Mouse (Mus musculus) embryonic fibroblast, embryonic 13.5 days (primary cell): ENCODE data around the gene Gna14. TPM values are rescaled to one million over a fixed set of nuclear protein-coding genes. Genes with fewer than 3 reads are reported as not detected.

Source experiments
- H3K27ac ChIP-seq: 2 replicates; pipeline ENCODE4 v1.5.1; 2012; ENCODE audit warnings: low read length, control low read depth, inconsistent platforms; ENCODE audit not compliant: insufficient read depth
- H3K4me1 ChIP-seq: 2 replicates; pipeline ENCODE4 v1.6.1; 2011; ENCODE audit warnings: low read length; ENCODE audit not compliant: control insufficient read depth, insufficient read depth
- H3K4me3 ChIP-seq: 2 replicates; pipeline ENCODE4 v1.5.1; 2011; ENCODE audit warnings: mild to moderate bottlenecking, control low read depth, low read length; ENCODE audit not compliant: insufficient read depth
- CTCF ChIP-seq: IDR thresholded peaks from 2 replicates; pipeline ENCODE4 v1.5.1; 2011; ENCODE audit warnings: mild to moderate bottlenecking, control low read depth, low read length, moderate library complexity, borderline replicate concordance; ENCODE audit not compliant: insufficient read depth
- POLR2A ChIP-seq: IDR thresholded peaks from 2 replicates; pipeline ENCODE4 v1.6.1; 2011; ENCODE audit warnings: low read depth, mild to moderate bottlenecking, control low read depth, low read length, moderate library complexity
- polyA plus RNA-seq: library from polyadenylated mRNA; stranded (reverse); fragments of >200 nt; gene quantifications from 2 replicates; pipeline ENCODE4 v1.2.4, GENCODE M21; 2011; ENCODE audit warnings: low read depth; ENCODE audit not compliant: missing spikeins, insufficient read length

The Gna14 gene
- polyA plus RNA-seq, 1 experiment, result 1.4 TPM

GRCm38 (mm10) chr19:16502054-16502453 is 66.5 kb downstream of the Gna14 start:
- no peak overlapping the region for H3K27ac ChIP-seq
- H3K4me3 ChIP-seq, result no peak overlapping the region
- no peak for TF ChIP-seq POLR2A
- TF ChIP-seq CTCF, result no peak
- no peaks in the 10 kb centered on the region for H3K4me1 ChIP-seq

GRCm38 (mm10) chr19:16506711-16507364 is 71.3 kb downstream of the Gna14 start:
- no peak overlapping the region for H3K27ac ChIP-seq
- no peak overlapping the region for H3K4me3 ChIP-seq
- TF ChIP-seq CTCF (no peak), POLR2A (no peak)
- H3K4me1 ChIP-seq, result no peaks in the 10 kb centered on the region

- no peak overlapping the region for H3K4me3 ChIP-seq
- no peak for TF ChIP-seq CTCF
- TF ChIP-seq POLR2A, result no peak
- H3K27ac ChIP-seq, result no peak overlapping the region
- H3K4me1 ChIP-seq, result no peaks in the 10 kb centered on the region; the same call in none of the 2 replicates
Measured at GRCm38 (mm10) chr19:16510343-16511080, 75.0 kb downstream of the Gna14 start.

- no peaks in the 10 kb centered on the region; the same call in none of the 2 replicates for H3K4me1 ChIP-seq
- no peak overlapping the region for H3K27ac ChIP-seq
- TF ChIP-seq CTCF, result no peak
- TF ChIP-seq POLR2A, result no peak
- H3K4me3 ChIP-seq, result no peak overlapping the region
Measured at GRCm38 (mm10) chr19:16511081-16511420, 75.5 kb downstream of the Gna14 start.

GRCm38 (mm10) chr19:16514201-16514600 is 78.6 kb downstream of the Gna14 start:
- H3K4me3 ChIP-seq, result no peak overlapping the region
- H3K27ac ChIP-seq, result no peak overlapping the region
- H3K4me1 ChIP-seq, result no peaks in the 10 kb centered on the region; the same call in none of the 2 replicates
- TF ChIP-seq CTCF (no peak), POLR2A (no peak)

- no peaks in the 10 kb centered on the region; the same call in none of the 2 replicates for H3K4me1 ChIP-seq
- no peak overlapping the region for H3K27ac ChIP-seq
- no peak overlapping the region for H3K4me3 ChIP-seq
- TF ChIP-seq CTCF, result no peak
- no peak for TF ChIP-seq POLR2A
Measured at GRCm38 (mm10) chr19:16518569-16518968, 83.0 kb downstream of the Gna14 start.

- Histone ChIP-seq H3K4me3 (no peak overlapping the region), H3K4me1 (no peaks in the 10 kb centered on the region), H3K27ac (no peak overlapping the region)
- TF ChIP-seq CTCF (no peak), POLR2A (no peak)
Measured at GRCm38 (mm10) chr19:16520608-16521007, 85.0 kb downstream of the Gna14 start.

GRCm38 (mm10) chr19:16526302-16526880 is 90.8 kb downstream of the Gna14 start:
- Histone ChIP-seq H3K27ac (no peak overlapping the region), H3K4me3 (no peak overlapping the region), H3K4me1 (no peaks in the 10 kb centered on the region)
- TF ChIP-seq POLR2A, result no peak
- no peak for TF ChIP-seq CTCF

- no peaks in the 10 kb centered on the region for H3K4me1 ChIP-seq
- H3K27ac ChIP-seq, result no peak overlapping the region
- TF ChIP-seq POLR2A, result no peak
- no peak for TF ChIP-seq CTCF
- H3K4me3 ChIP-seq, result no peak overlapping the region
Measured at GRCm38 (mm10) chr19:16527031-16527430, 91.5 kb downstream of the Gna14 start.

GRCm38 (mm10) chr19:16528225-16528828 is 92.8 kb downstream of the Gna14 start:
- H3K4me3 ChIP-seq, result no peak overlapping the region
- no peaks in the 10 kb centered on the region for H3K4me1 ChIP-seq
- no peak overlapping the region for H3K27ac ChIP-seq
- TF ChIP-seq CTCF, result no peak
